Mouse (Mus musculus) lung, adult 2 months (tissue): ENCODE measurements around the gene Grip1.

Source experiments
- CTCF ChIP-seq: fragments of 200-500 bp; IDR thresholded peaks from 2 replicates; pipeline ENCODE4 v1.5.1; 2011; ENCODE audit warnings: mild to moderate bottlenecking, low read length, control low read depth; ENCODE audit not compliant: insufficient read depth
- POLR2A ChIP-seq: fragments of 200-500 bp; IDR thresholded peaks from 2 replicates; pipeline ENCODE4 v1.6.1; 2011; ENCODE audit warnings: low read depth, mild to moderate bottlenecking, control low read depth, low read length, borderline replicate concordance; ENCODE audit errors: extremely low read depth

DNA sequence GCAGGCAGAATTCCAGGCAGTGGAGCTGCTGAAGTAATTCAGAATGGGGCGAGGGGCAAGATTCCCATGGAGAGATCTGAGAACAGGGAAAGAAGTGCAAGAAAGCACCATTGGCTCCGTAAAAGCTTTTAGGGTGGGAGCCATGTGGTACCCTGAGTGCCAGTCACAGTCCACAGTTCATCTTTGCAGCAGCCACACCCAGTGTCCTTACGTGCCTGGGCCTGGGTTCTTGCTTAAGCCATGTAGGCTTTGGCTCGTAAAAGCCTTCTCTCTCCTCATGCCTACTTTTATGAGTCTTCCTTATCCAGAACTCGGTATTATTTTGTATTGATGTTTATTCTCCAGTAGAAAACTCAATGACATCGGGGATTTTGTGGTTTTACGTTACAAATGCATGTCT is 550.5 kb downstream of the Grip1 start:
- TF ChIP-seq POLR2A = no peak
- no peak for TF ChIP-seq CTCF
